Mouse (Mus musculus): ENCODE data around the gene Gm49373.
A peak's percentile ranks its signal among the peaks of the same experiment; 100 is the strongest.

Gene Gm49373

GRCm38 (mm10) chr9:21073044-21073840 is at the start of gene Gm49373, which contains the start of gene Fdx1l:
Gene Gm49373 (minus strand): TSS chr9:21073096.
Gene Fdx1l (minus strand): TSS chr9:21073614.
- DNase-seq (ENCODE audit: low spot score in 2 of 2), result peak; percentile 66 to 77

DNA sequence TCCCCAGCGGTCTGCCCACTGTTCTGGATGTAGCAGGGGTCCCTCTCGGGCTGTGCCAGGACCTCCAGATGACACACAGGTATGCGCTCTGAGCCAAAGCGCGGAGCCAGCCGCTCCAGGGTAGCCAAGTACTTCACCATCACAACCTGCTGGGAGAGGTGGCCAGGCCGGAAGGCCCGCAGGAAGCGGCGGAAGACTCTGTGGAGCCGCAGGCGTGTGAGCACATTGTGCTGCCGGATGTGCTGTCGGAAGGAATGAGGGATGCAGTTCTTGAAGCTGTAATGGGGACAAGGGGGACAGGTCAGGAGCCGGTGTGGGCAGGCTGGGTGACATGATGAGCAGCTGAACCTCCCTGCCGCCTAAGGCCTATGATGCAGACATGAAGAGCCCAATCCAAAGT is 48.6 kb upstream of the Gm49373 start:
- no peak for DNase-seq (ENCODE audit: low spot score in 2 of 2)

- no peak for DNase-seq (ENCODE audit: low spot score in 2 of 2)
Measured at GRCm38 (mm10) chr9:21117073-21117472, 44.2 kb upstream of the Gm49373 start.

GRCm38 (mm10) chr9:21115105-21115504 is 42.2 kb upstream of the Gm49373 start:
- no peak for DNase-seq (ENCODE audit: low spot score in 2 of 2)

- no peak for DNase-seq (ENCODE audit: low spot score in 2 of 2)
Measured at GRCm38 (mm10) chr9:21114190-21114589, 41.3 kb upstream of the Gm49373 start.

GRCm38 (mm10) chr9:21113751-21114150 is 40.9 kb upstream of the Gm49373 start:
- no peak for DNase-seq (ENCODE audit: low spot score in 2 of 2)

DNA sequence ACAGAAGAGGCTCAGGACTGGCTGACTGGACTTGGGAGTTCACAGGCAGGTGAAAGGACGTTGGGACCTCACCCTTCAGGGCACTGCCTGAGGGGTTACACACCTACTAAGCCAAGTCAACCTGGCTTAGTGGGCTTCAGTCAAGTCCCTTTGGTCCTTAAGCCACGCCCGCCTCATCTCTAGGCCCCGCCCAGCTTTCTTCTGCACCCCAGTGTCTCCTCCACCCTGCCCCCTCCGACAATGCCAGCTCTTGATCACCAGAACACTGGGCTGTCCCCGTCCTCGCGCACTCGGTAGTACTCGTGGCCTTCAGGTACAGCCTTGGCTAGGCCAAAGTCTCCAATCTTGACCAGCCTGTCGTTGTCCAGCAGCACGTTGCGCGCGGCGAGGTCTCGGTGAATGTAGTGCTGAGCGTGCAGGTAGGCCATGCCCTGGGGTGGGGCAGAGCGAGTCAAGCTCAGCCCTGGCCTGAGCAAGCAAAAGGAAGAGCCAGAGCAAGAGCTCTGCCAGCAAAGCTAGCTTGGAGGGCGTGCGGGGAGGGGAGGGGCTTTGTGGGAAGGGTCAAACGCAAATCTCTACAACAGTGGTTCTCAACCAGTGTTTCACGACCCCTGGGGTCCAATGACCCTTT is 34.8 kb upstream of the Gm49373 start:
- no peak for DNase-seq (ENCODE audit: low spot score in 2 of 2)

- no peak for DNase-seq (ENCODE audit: low spot score in 2 of 2)
Measured at GRCm38 (mm10) chr9:21105760-21106564, 33.1 kb upstream of the Gm49373 start.

DNA sequence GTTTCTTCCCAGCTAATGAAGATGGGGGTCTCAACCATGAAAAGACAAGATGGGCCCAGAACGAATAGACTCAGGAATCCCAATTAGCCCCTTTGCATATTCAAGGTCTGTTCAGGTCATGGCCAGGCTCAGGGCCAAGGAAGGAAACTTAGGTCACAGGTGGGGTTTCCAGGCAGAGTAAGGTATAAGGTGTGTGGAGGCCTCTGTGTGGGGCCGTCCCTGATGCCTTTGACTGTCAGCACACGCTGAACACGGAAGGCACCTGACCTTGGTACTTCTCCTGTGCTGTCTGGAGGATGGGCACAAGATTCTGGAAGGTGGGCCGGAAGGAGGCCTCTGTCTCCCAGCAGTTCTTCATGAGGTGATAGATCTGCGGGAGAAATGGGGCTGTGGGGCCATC is 31.9 kb upstream of the Gm49373 start:
- no peak for DNase-seq (ENCODE audit: low spot score in 2 of 2)

DNA sequence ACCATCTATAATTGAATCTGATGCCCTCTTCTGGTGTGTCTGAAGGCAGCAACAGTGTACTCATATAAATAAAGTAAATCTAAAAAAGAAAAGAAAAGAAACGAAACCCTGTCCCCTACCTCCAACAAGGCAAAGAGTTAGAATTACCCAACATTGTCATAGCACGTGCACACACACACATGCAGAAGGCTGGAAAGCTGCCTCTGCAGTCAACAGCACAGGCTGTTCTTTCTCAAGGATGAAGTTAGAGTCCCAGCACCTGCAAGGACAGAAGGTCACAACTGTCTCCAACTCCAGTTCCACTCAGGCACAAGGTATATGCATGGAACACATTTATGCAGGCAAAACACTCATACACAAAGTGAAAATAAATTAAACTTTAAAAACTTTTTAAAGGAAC is 29.2 kb upstream of the Gm49373 start:
- DNase-seq (ENCODE audit: low spot score in 2 of 2), result no peak

- DNase-seq (ENCODE audit: low spot score in 2 of 2), result no peak
Measured at GRCm38 (mm10) chr9:21100447-21101161, 27.7 kb upstream of the Gm49373 start.

- DNase-seq (ENCODE audit: low spot score in 2 of 2), result no peak
Measured at GRCm38 (mm10) chr9:21097793-21098192, 24.9 kb upstream of the Gm49373 start.

GRCm38 (mm10) chr9:21095958-21096357 is 23.1 kb upstream of the Gm49373 start:
- DNase-seq (ENCODE audit: low spot score in 2 of 2), result no peak

- no peak for DNase-seq (ENCODE audit: low spot score in 2 of 2)
Measured at GRCm38 (mm10) chr9:21093423-21093822, 20.5 kb upstream of the Gm49373 start.

DNA sequence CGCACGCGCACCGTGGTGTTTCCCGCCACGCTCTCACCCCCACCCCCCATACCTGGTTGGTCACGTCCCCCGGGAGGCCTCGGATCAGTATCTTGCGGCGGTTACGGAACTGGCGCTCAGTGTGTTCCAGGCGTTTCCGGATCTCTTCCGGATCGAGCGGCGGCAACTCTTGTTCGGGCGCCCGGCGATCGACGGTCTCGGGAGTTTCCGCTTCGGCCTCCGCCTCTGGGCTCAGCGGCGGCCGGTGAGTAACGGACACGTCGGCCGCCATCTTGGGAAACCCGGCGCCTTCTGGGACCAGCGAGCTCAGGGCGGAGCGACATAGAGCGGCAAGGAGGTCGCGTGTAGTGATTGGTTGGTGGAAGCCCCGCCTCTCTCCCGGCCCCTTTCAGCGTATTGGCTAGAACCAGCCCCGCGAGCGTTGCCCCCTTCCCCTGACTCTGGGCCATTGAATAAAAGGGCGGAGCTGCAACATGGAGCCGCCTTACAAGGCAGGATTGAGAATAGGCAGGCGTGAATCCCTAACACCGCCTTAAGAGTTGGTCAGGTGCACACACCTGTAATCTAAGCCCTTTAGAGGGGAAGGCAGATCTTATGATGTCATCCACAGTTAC is 18.9 kb upstream of the Gm49373 start, which contains the start of the genes Gm38431 and Raver1:
TSS of gene Gm38431 (minus strand) at position 291 of the 614 bp plus-strand sequence.
TSS of gene Raver1 (minus strand) at position 302 of the 614 bp plus-strand sequence.
- peak; percentile 94 to 97 for DNase-seq (ENCODE audit: low spot score in 2 of 2)

DNA sequence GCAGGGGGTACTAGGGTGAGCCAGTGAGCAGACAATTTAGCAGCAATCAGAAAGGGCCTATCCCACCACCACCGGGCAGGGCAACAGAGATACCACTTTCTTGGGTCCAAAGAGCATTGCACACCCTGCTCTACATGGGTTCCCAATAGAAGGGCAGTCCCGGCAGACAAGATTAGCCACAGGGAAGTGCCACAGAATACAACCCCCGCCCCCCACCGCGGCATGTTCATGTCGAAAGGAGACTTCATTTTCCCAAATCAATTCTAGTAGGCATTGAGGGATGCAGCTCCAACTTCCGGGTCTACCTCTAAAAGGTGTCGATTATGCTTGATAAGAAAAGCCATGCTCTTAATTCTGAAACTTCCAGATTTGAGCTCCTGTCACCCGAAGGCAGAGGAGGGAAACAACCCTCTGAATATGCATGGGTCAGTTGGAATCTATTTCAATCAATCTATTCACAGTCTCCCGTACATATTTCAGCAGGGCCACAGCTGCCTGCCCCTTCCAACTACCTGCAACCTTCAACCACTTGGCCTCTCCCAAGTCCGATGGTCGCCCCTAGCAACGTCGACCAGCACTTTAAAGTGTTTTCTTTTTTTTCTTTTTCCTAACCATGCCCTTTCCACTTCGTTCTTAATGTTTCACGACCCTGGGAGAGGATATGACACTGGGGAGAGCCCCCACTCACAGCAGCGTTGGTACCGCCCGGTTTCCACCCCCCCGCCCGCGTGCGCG is 18.2 kb upstream of the Gm49373 start:
- no peak for DNase-seq (ENCODE audit: low spot score in 2 of 2)

DNA sequence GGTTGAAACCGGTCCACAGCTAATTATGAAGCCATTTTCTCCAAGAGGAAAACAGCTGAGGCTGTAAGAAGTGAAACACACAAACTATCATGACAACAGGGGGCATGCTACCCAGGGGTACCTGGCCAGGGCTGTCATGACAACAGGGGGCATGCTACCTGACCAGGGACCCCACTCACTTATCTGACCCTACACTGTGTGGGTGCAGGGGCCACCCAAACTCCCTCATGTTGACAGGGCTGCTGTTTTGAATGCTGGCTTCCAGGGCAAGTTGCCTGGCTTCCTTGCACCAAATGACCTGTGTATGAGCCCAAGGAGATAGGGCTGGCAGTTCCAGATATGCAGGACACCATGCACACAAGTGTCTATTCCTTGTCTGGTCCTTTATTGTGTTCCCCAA is 17.6 kb upstream of the Gm49373 start:
- DNase-seq (ENCODE audit: low spot score in 2 of 2), result no peak

DNA sequence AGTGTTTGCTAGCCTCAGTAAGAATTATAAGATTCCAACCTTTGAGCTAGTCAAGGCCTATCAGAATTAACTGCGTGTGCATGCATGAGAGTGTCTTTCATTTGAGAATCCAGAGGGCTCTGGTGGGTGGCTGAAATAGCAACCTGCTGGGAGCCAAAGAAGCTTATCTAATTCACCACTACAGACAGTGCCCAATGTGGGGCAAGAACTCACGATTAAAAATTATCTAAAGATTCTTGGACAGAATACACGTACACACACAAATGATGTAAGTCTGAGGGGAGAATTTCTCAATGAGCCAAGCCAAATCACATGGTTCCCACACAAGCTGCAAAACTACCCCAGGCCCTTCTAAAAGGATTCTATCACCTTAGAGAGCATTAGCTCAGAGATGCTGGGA is 10.4 kb upstream of the Gm49373 start:
- DNase-seq (ENCODE audit: low spot score in 2 of 2), result no peak

DNA sequence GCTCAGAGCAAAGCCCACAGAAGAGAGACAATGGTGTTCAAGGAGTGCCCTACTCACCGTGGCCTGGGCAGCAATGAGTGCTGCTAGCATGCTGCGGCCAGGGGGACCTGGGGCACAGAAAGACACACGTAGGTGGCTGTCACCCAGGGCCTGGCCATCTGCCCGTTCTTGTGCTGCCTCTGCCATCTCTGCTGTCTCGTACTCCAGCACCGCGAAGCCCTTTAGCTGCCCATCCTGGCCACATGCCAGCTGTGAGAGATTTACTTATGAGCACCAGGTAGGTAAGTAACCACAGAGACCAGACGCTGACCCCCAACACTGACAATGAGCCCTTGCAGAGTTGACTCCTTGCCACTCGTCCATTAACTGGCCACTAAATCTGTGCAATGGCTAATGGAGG is 8.2 kb upstream of the Gm49373 start:
- DNase-seq (ENCODE audit: low spot score in 2 of 2), result no peak

GRCm38 (mm10) chr9:21075625-21076024 is 2.7 kb upstream of the Gm49373 start:
- DNase-seq (ENCODE audit: low spot score in 2 of 2), result no peak
